Mouse (Mus musculus) limb, embryonic 11.5 days (tissue): ENCODE data around the gene Nop53. TPM values are rescaled to one million over a fixed set of nuclear protein-coding genes. Genes with fewer than 3 reads are reported as not detected.
A peak's percentile ranks its signal among the peaks of the same experiment; 100 is the strongest.

ENCODE experiments used
- ATAC-seq: fragments of 200-750 bp; cut with Nextera tagmentation; 2 replicates; pipeline ENCODE4 v1.8.0; 2017; ENCODE audit warnings: low read depth; ENCODE audit not compliant: insufficient number of reproducible peaks, low FRiP score, low TSS enrichment
- DNase-seq: peaks from one replicate; pipeline ENCODE4 v3.0.0-alpha.2; 2015; ENCODE audit warnings: low spot score
- H3K27ac ChIP-seq: fragments of 300-500 bp; sonication (generic); replicated peaks from 2 replicates; pipeline ENCODE4 v1.5.1; 2014; ENCODE audit warnings: low read depth, mild to moderate bottlenecking, low read length
- H3K27me3 ChIP-seq: fragments of 300-500 bp; sonication (generic); 2 replicates; pipeline ENCODE4 v1.6.1; 2014; ENCODE audit warnings: mild to moderate bottlenecking, low read length, mixed read lengths; ENCODE audit not compliant: control insufficient read depth, insufficient read depth
- H3K36me3 ChIP-seq: fragments of 300-500 bp; sonication (generic); 2 replicates; pipeline ENCODE4 v1.6.1; 2014; ENCODE audit warnings: mild to moderate bottlenecking, low read length, moderate library complexity, mixed read lengths; ENCODE audit not compliant: control insufficient read depth, insufficient read depth
- H3K4me1 ChIP-seq: fragments of 300-500 bp; sonication (generic); 2 replicates; pipeline ENCODE4 v1.6.1; 2014; ENCODE audit warnings: low read length, mixed read lengths; ENCODE audit not compliant: control insufficient read depth, insufficient read depth
- H3K4me2 ChIP-seq: fragments of 300-500 bp; sonication (generic); 2 replicates; pipeline ENCODE4 v1.6.1; 2014; ENCODE audit warnings: low read depth, mild to moderate bottlenecking, moderate library complexity; ENCODE audit not compliant: severe bottlenecking
- H3K4me3 ChIP-seq: fragments of 300-500 bp; sonication (generic); 2 replicates; pipeline ENCODE4 v1.5.1; 2014; ENCODE audit warnings: low read depth, low read length
- H3K9ac ChIP-seq: fragments of 300-500 bp; sonication (generic); 2 replicates; pipeline ENCODE4 v1.6.1; 2014; ENCODE audit warnings: mild to moderate bottlenecking, low read length
- H3K9me3 ChIP-seq: fragments of 300-500 bp; sonication (generic); 2 replicates; pipeline ENCODE4 v1.6.1; 2016; ENCODE audit warnings: low read length; ENCODE audit not compliant: control insufficient read depth
- WGBS: fragments of 180-500 bp; shearing (Covaris S2); extraction: QIAGEN DNeasy Blood & Tissue Kit; methylation state at CpG from one replicate; pipeline ENCODE4 v1.1.7; 2014; 5-methylcytosine and 5-hydroxymethylcytosine counted together
- polyA plus RNA-seq: library from polyadenylated mRNA; unstranded; fragments of >200 nt; fragmentation: Nextera tagmentation; extraction: Ambion mirVana; gene quantifications from 2 replicates; pipeline ENCODE4 v1.2.1, GENCODE M21; 2014

The Nop53 gene
- polyA plus RNA-seq, 1 experiment from 2014 or later, result 197 TPM

DNA sequence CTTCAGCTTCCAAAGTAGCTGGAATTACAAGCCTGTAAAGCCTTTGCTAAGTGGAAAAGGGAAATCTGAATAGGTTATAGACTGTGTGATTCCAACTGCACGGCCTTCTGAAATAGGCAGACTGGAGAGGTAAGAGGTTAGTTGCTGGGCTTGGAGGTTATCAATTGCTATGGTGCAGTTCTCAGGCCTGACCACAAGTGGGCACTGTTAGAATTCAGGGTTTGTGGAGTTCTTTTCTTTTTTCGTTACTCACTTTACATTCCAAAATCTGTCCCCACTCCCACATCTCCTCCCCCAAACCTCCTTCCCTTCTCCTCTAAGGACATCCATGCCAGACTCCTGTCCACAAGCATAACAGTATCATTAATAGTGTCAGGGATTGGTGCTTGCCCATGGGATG, 31.6 kb downstream of the Nop53 start:
- no peaks in the 10 kb centered on the region for H3K4me1 ChIP-seq
- no peak overlapping the region for H3K4me3 ChIP-seq
- H3K36me3 ChIP-seq, result peaks cover 4% of the 10 kb centered on the region
- H3K9me3 ChIP-seq, result no peaks in the 10 kb centered on the region
- no peak overlapping the region for H3K9ac ChIP-seq
- peak; percentile 65 for DNase-seq
- H3K27ac ChIP-seq, result no peak overlapping the region
- 41% methylated on average over 2 of the region's 2 CpGs for WGBS
- ATAC-seq, result no peak
- no peak overlapping the region for H3K4me2 ChIP-seq
- H3K27me3 ChIP-seq, result no peaks in the 10 kb centered on the region

DNA sequence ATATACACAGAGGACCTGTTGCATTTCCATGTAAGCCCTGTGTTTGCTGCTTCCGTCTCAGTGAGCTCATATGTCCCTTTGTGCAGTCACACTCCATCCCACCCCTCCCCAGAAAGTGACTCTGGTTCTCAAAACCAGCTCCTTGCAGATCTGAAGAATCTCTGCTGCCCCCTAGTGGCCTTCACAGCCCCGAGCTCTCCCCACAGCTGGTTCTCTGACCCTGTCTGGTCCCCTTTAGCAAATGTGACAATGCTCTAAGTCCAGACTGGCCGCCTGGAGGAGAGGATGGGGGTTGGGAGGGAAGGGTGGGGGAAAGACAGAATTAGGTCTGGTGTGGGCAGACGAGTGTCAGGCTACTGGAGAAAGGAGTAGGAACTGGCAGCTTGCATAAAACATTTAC, 33.7 kb downstream of the Nop53 start:
- no peaks in the 10 kb centered on the region for H3K27me3 ChIP-seq
- no peaks in the 10 kb centered on the region for H3K4me1 ChIP-seq
- no peak overlapping the region for H3K27ac ChIP-seq
- DNase-seq (peak; percentile 93), ATAC-seq (peak; percentile 56; the same call in 1 of the 2 replicates)
- no peak overlapping the region for H3K4me2 ChIP-seq
- WGBS, result 2% methylated on average over 4 of the region's 4 CpGs
- H3K4me3 ChIP-seq, result no peak overlapping the region
- H3K9ac ChIP-seq, result no peak overlapping the region
- H3K36me3 ChIP-seq, result no peaks in the 10 kb centered on the region; the same call in 1 of the 2 replicates
- H3K9me3 ChIP-seq, result no peaks in the 10 kb centered on the region

DNA sequence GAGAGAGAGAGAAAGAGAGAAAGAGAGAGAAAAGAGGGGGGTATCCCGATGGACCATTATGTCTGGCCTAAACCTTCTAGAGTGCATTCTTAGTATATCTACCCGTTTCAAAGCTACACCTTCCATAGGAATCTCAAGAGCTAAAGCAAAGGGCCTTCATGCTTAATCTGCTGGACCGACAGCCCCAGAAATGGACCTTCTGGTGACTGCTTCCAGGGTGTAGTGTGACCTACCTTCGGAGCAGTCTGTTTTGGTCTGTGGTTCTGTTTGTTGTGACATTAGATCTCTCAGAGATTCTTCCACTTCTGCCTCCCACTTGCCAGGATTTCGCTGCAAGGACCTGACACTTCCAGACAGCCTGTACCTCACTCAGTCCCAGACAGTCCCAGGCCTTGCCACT, 35.4 kb downstream of the Nop53 start:
- Histone ChIP-seq H3K27ac (no peak overlapping the region), H3K4me3 (no peak overlapping the region), H3K9me3 (no peaks in the 10 kb centered on the region), H3K36me3 (no peaks in the 10 kb centered on the region), H3K4me1 (no peaks in the 10 kb centered on the region), H3K9ac (no peak overlapping the region), H3K27me3 (no peaks in the 10 kb centered on the region), H3K4me2 (no peak overlapping the region)
- DNase-seq (no peak), ATAC-seq (no peak)
- 81% methylated on average over 5 of the region's 5 CpGs for WGBS

DNA sequence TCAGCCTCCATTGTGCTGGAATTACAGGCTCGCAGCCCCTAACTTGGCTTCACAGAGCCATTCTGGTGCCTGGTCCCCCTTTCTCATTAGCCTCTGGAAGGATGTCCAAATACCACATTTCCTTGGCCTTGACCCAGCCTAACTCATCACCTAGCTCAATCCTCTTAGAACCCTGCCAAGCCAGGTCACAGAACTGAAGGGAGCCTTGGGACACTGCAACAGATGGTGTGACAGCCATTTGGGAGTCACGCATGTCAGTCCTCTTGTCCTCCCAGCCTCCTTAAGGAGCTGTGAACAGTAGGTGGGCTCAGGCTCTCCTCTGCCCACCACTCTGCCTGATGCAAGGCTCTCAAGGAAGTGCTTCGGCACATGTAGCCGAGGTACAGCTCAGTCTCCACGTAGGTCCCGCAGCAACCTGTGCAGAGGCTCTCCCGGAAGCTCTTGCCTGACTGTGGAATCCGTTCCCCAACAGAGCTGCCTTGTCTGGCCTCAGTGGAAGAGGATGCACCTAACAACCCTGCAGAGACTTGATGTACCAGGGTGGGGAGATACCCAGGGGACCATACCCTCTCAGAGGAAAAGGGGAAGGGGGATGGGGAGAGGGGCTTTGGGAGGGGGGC, 37.8 kb downstream of the Nop53 start:
- no peak overlapping the region for H3K9ac ChIP-seq
- no peaks in the 10 kb centered on the region for H3K9me3 ChIP-seq
- no peak overlapping the region for H3K4me3 ChIP-seq
- DNase-seq (no peak), ATAC-seq (no peak)
- no peaks in the 10 kb centered on the region for H3K36me3 ChIP-seq
- H3K27me3 ChIP-seq, result no peaks in the 10 kb centered on the region
- H3K4me1 ChIP-seq, result no peaks in the 10 kb centered on the region
- no peak overlapping the region for H3K4me2 ChIP-seq
- 80% methylated on average over 8 of the region's 8 CpGs for WGBS
- H3K27ac ChIP-seq, result no peak overlapping the region

- no peak for ATAC-seq
- WGBS, result 85% methylated on average over 1 of the region's 1 CpGs
Measured at GRCm38 (mm10) chr7:15906602-15907001, 39.3 kb downstream of the Nop53 start.

GRCm38 (mm10) chr7:15905861-15906260, 40.0 kb downstream of the Nop53 start:
- Histone ChIP-seq H3K27ac (no peak overlapping the region), H3K4me1 (no peaks in the 10 kb centered on the region), H3K27me3 (no peaks in the 10 kb centered on the region), H3K36me3 (no peaks in the 10 kb centered on the region), H3K9ac (no peak overlapping the region), H3K4me3 (no peak overlapping the region), H3K9me3 (no peaks in the 10 kb centered on the region), H3K4me2 (no peak overlapping the region)
- ATAC-seq (no peak), DNase-seq (no peak)
- 88% methylated on average over 7 of the region's 7 CpGs for WGBS

More at GRCm38 (mm10) chr7:15906602-15907001, 39.3 kb downstream of the Nop53 start:
- H3K27ac ChIP-seq, result no peak overlapping the region
- no peak overlapping the region for H3K4me3 ChIP-seq
- no peaks in the 10 kb centered on the region for H3K36me3 ChIP-seq
- H3K27me3 ChIP-seq, result no peaks in the 10 kb centered on the region
- no peak overlapping the region for H3K4me2 ChIP-seq
- DNase-seq, result no peak
- H3K9ac ChIP-seq, result no peak overlapping the region
- no peaks in the 10 kb centered on the region for H3K4me1 ChIP-seq
- no peaks in the 10 kb centered on the region for H3K9me3 ChIP-seq

- WGBS, result 84% methylated on average over 9 of the region's 9 CpGs
- H3K27me3 ChIP-seq, result no peaks in the 10 kb centered on the region
- H3K36me3 ChIP-seq, result no peaks in the 10 kb centered on the region
- no peak overlapping the region for H3K4me3 ChIP-seq
- ATAC-seq (no peak), DNase-seq (no peak)
- no peak overlapping the region for H3K4me2 ChIP-seq
- H3K9me3 ChIP-seq, result no peaks in the 10 kb centered on the region
- H3K4me1 ChIP-seq, result no peaks in the 10 kb centered on the region
- no peak overlapping the region for H3K27ac ChIP-seq
- no peak overlapping the region for H3K9ac ChIP-seq
Measured at GRCm38 (mm10) chr7:15901366-15902048, 44.4 kb downstream of the Nop53 start.

- no peaks in the 10 kb centered on the region for H3K27me3 ChIP-seq
- DNase-seq, result no peak
- no peak overlapping the region for H3K9ac ChIP-seq
- H3K9me3 ChIP-seq, result no peaks in the 10 kb centered on the region
- no peaks in the 10 kb centered on the region for H3K36me3 ChIP-seq
- H3K4me3 ChIP-seq, result no peak overlapping the region
- H3K4me2 ChIP-seq, result no peak overlapping the region
- 66% methylated on average over 1 of the region's 1 CpGs for WGBS
- H3K27ac ChIP-seq, result no peak overlapping the region
- ATAC-seq, result no peak
- no peaks in the 10 kb centered on the region for H3K4me1 ChIP-seq
Measured at GRCm38 (mm10) chr7:15894251-15894650, 51.6 kb downstream of the Nop53 start.
